Mouse (Mus musculus) cerebellum, adult 11-12 months (tissue): ENCODE measurements around the gene Hsdl2.
"Not testable (repeated sequence)": the region's sequence is repeated elsewhere in the genome, so short reads cannot be mapped to it uniquely, and the experiment has no call there.

Experiments used
- DNase-seq: peaks from one replicate; pipeline ENCODE4 v3.0.0; 2022

The Hsdl2 gene

DNA sequence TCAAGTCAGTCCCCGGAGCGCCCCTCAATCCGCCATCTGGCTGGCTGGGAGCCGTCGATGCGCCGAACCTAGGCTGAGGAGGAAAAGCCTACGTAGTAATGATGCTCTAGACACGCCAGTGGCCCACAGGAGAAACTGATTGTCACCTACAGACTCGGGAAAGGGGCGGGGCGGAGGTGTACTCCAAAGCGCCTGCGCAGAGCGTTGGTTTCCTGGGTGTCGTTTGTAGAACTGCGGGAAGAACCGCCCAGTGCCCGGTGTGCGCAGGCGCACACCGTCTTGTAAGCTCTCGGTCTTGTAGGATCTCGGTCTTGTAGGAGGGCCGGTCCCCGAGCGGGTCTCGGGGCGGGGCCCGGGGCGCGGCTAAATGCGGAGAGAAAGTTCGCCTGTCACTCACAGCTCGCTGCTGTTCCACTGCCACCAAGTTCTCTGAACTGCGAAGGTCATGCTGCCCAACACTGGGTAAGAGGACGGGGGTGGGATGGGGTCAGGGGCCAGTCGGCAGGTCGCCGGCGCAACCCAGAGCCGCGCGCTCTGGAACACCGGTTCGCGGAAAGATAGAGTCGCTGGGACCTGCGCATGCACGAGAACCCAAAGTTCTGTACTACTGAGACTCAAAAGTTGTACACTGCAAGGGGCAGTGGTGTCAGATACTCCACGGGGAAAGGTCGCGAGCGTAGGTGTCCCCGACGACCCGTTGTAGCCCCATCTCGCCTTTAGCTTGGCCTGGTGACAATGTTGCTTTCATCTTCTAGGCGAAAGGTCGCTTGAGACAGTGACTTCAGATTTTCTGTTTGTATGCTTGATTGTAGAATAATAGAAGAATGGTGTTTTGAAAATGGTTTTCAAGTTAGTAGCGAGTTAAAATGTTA, at the start of gene Hsdl2:
Gene Hsdl2 (plus strand): TSS at position 250 of the 872 bp plus-strand sequence.
- peak; percentile 99 for DNase-seq

DNA sequence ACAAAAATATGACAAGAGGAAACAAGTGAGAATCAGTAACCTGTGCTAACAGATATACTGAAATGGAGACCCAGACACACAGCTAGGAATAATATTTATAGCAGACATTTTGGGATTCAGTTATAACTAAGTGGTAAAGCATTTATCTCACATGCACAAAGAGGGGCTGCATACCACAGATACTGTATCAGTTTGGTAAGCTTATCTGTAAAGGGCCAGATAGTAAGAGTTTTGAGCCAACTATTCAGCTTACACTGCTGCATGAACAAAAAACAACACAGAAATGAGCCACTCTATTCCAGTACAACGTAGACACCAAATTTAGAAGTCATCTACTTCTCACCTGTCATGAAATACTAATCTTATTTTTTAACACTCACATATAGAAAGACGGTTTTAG, 48.1 kb upstream of the Hsdl2 start:
- no peak for DNase-seq

DNA sequence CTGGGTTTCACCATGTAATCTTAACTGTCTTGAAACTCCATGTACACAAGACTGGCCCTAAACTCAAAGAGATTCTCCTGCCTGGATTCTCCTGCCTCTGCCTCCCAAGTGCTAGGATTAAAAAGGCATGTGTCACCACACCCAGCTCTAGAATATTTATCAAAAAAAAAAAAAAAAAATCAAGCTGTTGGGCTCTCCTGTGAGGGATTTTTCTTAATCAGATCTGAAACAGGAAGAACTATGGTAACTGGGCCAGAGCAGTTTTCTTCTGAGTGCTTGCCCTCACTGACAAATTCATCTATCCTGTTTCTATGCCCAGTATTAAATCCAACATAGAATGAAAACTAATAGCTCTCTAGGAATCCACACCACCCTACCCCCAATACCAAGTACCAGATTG, 45.7 kb upstream of the Hsdl2 start:
- no peak for DNase-seq

DNA sequence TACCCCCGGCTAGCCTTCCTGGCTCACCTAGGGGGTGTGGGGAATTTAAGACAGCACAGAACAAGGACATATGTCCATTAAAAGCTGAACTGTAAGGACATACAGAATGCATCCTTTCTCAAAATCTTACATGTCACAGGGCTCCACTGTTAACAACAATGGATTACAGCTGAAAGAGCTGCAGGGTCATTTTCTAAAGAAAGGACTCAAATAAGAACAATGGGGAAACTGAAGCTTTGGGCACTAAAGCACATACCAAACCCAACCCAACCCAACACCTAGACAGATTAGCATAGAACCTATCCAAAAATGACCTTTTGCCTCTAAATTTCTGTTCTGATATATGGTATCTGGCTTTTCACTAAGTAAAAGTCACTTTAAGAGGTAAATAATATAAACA, 45.1 kb upstream of the Hsdl2 start:
- no peak for DNase-seq

DNA sequence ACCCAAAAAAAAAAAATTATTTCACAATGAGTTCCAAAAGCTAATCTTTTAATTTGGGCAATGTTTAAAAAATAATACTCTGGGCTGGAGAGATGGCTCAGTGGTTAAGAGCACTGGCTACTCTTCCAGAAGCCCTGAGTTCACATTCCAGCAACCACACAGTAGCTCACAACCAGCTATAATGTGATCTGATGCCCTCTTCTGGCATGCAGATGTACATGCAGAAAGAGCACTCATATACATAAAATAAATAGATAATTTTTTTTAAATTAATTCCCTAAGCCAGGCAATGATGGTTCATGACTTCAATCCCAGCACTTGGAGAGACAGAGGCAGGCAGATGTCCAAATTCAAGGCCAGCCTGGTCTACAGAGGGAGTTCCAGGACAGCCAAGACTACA, 38.4 kb upstream of the Hsdl2 start:
- DNase-seq, result no peak

DNA sequence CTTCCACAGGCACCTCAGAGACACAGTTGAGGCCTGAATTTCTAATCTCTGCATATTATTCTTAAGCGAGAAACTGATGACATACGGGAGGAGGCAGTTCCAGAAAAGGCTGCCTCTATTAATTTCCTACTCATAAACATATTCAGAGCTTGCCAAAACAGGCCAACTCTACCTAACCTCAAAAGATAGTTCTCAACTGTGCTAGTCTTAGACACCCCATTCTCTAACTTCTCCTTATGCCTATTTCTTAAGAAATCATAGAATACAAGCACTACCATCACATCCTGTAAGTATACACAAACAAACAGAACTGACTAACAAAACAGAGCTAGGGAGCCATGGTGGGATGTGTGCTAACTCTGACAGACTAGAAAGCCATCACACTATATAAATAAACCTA, 36.7 kb upstream of the Hsdl2 start:
- DNase-seq, result no peak

DNA sequence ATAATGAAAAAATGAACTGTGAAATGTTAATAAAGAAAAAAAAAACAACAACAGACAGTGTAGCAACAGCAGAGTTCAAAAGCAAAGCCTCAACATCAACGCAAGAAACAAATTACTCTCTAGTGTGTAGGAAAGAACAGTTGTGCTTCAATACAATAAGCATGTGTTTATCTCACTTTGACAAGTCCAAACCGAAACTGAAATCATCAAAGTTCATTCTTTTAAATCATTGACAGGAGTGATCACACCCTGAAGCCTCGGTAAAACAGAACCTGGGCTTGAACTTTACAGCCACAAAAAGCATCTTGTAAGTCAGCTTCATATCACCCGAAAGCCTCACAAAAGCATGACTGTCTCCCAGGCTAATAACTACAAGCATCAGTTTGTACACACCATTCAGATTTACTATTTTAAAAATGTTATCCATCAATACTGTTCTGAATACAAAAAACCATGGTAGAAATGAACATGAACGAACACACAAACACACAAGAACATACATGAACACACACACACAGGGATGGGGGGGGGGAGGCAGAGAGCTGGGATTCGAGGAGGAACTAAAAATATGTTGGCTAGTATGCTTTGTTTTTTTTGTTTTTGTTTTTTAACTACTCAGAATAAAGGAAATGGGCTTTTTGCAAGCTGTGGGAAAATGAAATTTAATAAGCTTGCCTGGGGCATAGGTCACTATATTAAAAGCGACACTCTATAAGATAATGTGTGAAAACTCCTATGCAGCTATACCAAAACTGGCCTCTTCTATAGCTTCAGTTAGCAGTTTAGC, 34.9 kb upstream of the Hsdl2 start:
- no peak for DNase-seq

DNA sequence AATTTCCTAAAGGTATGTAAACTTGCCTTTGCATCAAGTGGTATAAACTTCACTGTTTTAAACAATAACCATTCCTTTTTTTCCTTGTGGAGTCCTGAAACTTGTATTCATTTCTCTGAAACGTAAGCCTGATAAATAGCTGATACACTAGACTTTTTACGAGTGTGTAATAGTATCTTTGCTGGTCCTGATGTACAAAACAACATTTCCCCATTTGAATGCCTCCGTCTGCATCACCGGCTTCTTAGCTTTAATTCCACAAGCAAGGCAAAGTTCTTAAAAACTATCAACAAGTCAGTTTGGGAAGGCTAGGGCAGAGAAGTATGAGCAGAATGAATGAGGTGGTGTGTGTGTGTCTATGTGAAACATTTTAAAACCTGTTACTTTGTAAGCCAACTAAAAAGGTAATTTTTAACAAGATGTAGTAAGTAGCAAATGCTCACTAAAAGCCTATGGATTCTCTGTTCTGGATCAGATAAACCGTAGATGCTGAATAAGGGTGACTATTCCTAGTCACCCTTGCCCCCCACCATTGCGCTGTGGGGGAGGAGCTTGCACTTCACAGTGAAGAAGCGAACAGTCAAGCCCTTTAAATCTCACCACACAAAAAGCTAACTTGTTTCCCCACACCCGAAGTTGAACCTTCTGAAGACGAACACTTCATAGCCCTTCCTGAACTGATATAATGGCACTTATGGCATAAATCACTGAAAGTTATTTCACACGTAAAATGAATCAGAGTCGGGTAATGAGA, 34.0 kb upstream of the Hsdl2 start:
- DNase-seq, result no peak

DNA sequence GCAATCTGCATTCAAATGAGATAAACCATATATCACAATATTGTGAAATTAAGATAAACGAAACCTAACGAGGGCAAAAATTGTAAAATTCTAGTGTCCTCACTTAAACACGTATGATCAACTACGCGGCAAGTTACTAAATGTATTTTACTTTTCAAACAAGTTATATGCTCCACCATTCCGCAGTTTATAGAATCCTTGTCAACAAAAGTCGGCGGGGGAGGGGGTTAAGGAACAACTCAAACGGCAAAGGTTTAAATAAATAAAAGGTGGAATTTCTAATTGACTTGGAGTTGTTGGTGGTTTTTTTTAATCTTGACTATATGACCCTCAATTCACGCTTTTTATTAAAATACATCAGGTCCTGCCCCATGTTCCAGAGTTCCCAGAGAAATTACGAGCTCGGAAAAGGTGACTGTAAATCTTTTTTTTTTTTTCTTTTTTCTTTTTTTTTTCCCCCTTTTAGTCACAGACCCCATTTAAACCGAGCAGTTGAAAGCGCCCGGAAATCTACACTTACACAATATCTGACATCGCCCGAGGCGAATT, 33.3 kb upstream of the Hsdl2 start:
- no peak for DNase-seq

DNA sequence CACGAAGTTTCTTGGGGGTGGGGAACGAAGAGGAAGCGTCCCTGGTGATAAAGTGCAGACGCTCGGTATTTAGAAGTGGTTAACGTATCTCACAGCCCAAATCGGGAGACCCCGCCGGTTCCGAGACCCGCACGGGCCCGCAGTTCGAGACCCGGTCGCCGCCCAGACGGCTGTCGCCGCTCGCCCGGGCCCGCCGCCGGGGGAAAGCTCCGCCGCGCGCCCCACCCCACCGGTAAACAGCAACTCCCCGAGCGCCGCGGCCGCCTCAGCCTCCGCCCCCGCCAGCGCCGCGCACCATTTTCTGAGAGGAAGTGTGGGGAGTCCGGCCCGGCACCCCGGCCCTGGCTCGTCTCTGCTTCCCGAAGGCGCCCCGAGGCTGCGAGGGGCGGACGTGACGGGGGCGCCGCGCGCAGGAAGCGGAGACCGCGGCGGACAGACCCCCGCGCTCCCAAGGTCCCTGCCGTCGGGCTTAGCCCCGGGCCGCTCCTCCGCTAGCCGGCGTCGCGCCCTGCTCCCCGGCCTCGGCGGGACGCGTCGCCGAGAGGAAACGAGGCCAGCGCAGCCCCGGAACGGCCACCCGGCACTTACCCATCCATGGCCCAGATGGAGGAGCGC, 32.7 kb upstream of the Hsdl2 start:
- DNase-seq, result peak; percentile 67

DNA sequence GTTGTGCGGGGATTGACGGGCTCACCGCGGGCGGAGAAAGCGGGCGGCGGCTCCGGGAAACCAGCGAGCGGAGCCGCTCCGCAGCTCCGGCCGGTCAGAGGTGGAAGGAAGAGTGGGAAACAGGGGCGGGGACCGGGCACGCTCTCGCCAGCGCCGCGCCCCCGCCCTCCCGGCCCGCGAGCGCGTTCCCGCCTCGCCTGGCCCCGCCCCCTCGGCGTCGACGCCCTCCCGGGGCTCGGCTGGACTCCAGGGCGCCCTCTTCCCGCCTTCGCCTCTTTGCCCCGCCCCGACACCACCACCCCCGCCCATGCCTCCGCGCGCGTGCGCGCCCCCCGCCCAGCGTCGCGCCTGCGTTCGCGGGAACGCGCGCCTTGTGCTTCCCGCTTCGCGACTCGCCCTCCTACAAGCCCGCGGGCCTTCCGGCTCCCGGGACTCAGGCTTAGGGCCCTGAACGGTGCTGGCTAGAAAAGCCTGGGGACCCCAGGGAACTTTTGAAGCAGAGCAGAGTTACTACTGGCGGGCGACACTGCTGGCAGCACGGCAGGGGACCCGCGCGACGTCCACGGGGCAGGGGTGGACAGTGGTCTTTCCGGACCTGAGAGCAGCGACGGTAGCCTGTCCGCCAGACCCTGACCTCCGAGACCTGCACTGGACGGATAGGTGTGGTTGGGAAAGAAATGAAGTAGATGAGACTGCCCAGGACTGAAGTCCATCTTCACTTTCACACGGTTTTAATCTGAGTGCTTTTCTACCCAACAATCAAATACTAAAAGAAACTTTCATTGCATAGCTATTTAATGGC, 32.0 kb upstream of the Hsdl2 start, which contains the start of gene Ptbp3:
Gene Ptbp3 (minus strand): TSS at position 190 of the 802 bp plus-strand sequence.
- peak; percentile 88 for DNase-seq

DNA sequence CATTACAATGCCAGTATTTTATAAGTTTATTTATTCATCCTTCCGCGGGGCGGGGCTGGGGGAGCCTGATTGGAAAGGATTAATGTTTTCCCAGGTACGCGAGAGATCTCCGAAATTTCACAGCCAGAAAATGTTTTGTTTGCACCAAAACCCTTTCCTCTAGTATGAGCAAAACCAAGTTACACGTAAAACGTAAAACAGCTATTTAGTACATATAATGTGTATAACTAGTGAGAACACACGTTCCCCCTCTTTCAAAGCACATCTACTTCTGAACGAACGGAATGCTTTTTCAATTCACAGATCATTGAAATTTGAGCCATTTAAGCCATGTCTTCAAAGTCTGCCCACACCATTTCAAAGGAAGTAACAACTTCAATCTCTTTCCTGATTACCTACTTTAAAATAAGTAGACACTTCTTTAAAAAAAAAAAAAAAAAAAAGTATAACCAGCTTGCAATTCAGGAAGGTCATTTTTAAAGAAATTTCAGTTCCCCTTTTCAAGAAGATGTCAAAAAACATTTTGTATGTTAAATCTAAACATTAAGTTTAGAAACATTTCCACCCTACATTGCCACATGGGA, 31.3 kb upstream of the Hsdl2 start:
- DNase-seq, result no peak

DNA sequence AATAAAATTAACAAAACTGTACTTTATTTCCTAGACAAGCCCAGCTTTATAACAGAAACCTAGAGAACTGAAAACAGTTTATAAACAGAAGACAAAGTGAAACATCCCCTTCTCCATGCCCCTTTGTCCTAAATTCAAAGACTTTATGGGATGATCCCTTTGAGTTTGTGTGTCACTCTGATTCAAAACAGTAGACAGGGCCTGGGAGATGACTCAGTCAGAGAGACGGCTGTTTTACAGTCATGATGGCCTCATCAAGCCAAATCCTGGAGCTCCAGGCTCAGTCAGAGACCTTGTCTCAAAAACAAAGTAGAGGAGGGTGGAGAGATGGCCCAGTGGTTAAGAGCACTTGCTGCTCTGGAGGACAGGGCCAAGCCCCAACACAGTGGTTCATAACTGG, 29.5 kb upstream of the Hsdl2 start:
- DNase-seq, result no peak

DNA sequence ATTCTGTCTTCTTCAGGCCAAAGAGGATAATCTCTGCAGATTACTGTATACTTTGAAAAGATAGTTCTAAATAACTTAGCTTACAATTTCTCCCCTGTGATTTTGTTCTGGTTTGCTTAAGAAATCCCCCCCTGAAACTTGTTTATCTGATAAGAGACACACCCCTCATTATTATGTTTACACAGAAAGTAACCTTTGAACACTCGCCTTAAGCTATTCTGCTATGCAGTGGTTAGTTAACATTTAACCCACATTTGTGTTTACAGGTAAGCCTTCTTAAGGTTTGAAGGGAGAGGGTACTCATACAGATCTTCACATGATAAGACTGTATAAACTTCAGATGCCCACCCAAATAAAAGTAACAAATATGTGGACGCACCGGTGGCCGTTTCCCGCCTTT, 28.5 kb upstream of the Hsdl2 start:
- no peak for DNase-seq

DNA sequence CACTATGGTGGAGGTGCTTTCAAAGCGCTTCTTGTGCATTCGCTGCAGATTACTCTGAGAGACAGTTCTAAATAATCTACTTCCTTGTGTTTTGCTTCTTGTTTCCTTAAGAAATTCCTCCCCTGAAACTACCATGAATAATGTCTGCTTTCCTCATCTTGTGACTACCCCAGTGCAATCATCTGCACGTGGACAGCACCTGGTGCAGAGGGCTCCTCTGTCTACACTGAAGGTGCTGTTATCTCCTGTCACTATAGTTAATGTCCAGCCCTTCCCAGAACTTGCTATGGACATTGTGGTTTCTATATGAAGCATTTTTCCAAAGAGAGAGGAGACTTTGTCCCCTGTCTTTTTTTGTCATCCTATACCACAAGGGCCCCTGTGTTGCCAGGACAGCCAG, 27.8 kb upstream of the Hsdl2 start:
- no peak for DNase-seq

DNA sequence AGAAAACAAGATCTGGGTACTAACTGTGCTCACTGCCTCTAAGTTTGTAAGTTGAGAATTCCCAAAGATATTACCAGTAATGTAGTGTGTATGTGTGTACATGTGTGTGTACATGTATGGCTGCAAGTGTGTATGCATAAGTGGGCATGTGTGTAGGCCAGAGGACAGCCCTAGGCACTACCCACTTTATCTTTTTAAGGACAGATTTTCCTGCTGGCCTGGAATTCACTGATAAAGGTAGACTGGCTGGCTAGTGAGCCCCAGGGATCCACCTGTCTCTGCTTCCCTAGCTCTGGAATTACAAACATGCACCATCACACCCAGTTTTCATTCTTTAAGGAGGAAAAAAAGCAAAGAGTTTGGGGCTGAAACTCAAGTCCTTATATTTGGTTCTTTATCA, 26.2 kb upstream of the Hsdl2 start:
- DNase-seq, result no peak

DNA sequence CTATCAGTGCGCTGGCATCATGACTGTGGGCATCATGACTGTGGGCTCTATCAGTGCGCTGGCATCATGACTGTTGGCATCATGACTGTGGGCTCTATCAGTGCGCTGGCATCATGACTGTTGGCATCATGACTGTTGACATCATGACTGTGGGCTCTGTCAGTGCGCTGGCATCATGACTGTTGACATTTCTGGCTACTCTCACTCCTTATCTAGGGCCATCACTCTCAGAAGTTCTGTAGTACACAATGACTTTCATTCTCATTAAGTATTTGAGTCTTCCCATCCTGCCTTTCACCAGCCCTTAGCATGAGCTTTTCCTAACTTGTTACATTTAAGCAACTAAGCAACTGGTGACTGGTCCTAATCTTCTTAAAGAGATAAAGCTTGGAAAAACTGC, 24.0 kb upstream of the Hsdl2 start:
- DNase-seq, result not testable (repeated sequence)

DNA sequence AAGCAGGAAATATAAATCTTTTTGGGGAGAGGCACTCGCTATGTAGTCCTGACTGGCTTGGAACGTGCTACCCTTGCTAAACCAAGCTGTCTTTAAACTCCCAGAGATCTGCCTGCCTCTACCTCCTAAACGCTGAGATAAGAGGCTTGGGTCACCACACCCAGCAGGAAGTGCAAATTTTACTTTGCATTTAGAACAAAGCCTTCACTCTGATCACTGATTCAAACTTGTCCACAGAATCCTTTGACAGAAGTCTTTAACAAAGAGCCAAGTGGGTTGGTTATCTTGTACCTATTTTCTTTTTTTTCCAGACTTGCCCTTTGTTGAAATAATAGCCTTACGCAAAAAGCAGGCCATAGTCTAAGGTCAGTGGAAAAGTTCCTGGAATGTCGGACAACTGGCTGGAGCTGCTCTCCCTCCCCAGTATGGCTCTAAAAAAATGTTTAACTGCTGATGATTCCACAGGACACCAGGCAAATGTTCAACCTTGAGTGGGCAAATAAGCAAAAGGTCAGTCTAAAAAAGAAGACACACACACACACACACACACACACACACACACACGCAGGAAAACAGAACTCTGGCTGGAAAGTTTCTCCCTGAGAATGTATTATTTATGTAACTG, 23.2 kb upstream of the Hsdl2 start:
- DNase-seq, result no peak

DNA sequence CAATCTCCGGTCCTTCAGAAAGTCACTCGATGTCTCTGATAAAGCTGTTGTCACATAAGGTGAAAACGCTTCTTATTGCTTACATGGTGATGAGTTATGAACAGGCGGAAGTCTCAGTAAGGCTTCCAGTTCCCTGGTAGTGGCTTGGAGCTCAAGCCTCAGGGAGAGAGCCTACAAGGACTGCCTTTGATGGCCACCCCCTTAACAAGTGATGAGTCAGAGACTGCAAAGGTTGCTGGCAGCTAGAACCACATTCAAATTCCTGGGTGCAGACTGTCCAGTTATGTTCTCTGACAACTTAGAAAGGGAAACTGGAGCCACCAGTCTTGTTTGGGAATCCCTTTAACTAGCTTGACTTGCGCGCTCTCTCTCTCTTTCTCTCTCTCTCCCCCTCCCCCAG, 21.2 kb upstream of the Hsdl2 start:
- DNase-seq, result no peak

DNA sequence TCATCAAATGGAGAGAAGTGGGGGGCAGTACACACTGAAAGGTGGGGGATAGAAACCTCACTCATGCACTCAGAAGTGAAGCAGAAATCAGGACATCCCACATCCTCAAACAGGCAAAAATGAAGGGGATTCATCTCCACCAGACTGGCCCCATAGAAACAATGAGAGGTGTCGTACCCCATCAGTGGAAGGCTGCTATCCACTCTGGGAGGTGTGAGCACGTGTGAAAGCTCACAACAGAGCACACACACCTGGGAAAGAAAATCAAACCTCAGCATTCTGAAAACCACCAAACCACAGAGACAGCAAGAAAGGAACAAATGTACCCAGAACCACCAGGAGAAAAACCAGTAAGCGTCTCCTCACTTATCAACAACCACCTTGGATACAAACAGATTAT, 17.2 kb upstream of the Hsdl2 start:
- no peak for DNase-seq
